Mouse (Mus musculus) forebrain, embryonic 13.5 days (tissue): ENCODE data around the gene Iqsec1. TPM values are rescaled to one million over a fixed set of nuclear protein-coding genes. Genes with fewer than 3 reads are reported as not detected.

ENCODE experiments used
- ATAC-seq: fragments of 200-750 bp; cut with Nextera tagmentation; 2 replicates; pipeline ENCODE4 v1.8.0; 2017
- H3K27ac ChIP-seq: fragments of 300-500 bp; sonication (generic); 2 replicates; pipeline ENCODE4 v1.5.1; 2015; ENCODE audit warnings: inconsistent platforms, mild to moderate bottlenecking, moderate library complexity
- H3K27me3 ChIP-seq: fragments of 300-500 bp; sonication (generic); 2 replicates; pipeline ENCODE4 v1.6.1; 2015; ENCODE audit warnings: mild to moderate bottlenecking, inconsistent platforms
- H3K36me3 ChIP-seq: fragments of 300-500 bp; sonication (generic); 2 replicates; pipeline ENCODE4 v1.6.1; 2015; ENCODE audit warnings: mild to moderate bottlenecking, inconsistent platforms; ENCODE audit not compliant: poor library complexity, severe bottlenecking
- H3K4me1 ChIP-seq: fragments of 300-500 bp; sonication (generic); 2 replicates; pipeline ENCODE4 v1.6.1; 2015; ENCODE audit warnings: inconsistent platforms
- H3K4me2 ChIP-seq: fragments of 300-500 bp; sonication (generic); 2 replicates; pipeline ENCODE4 v1.6.1; 2015; ENCODE audit warnings: inconsistent platforms, mild to moderate bottlenecking, moderate library complexity
- H3K4me3 ChIP-seq: fragments of 300-500 bp; sonication (generic); 2 replicates; pipeline ENCODE4 v1.5.1; 2015; ENCODE audit warnings: mild to moderate bottlenecking, inconsistent platforms
- H3K9ac ChIP-seq: fragments of 300-500 bp; sonication (generic); 2 replicates; pipeline ENCODE4 v1.6.1; 2015; ENCODE audit warnings: mild to moderate bottlenecking, inconsistent platforms
- H3K9me3 ChIP-seq: fragments of 300-500 bp; sonication (generic); replicated peaks from 2 replicates; pipeline ENCODE4 v1.6.1; 2016; ENCODE audit warnings: inconsistent platforms
- WGBS: fragments of 180-500 bp; shearing (Covaris S2); methylation state at CpG from one replicate; pipeline ENCODE4 v1.1.7; 2015; 5-methylcytosine and 5-hydroxymethylcytosine counted together
- polyA plus RNA-seq: library from polyadenylated mRNA; unstranded; fragments of >200 nt; fragmentation: Nextera tagmentation; extraction: Ambion mirVana; gene quantifications from 2 replicates; pipeline ENCODE4 v1.2.1, GENCODE M21; 2015

The Iqsec1 gene
- polyA plus RNA-seq, 1 experiment from 2014 or later = 10.0 TPM

DNA sequence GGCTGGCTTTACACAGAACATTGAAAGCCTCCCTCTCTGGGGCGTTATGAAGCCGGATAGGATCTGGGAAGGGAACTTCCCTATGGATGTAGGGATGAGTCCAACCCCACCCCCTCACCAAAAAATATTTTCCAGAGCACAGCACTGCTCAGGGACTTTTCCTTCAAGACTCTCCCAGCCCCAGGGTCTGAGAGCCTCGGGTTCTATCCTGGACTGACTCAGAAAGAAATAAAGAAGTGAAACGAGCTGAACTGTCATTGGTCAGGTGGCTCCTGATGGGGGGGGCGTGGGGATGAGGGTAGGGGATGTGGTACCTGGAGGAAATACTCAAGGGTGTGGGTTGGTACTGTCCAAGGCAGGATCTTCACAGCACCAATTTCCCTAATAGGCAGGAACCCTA is 231.9 kb downstream of the Iqsec1 start:
- Histone ChIP-seq H3K4me2 (no peak overlapping the region), H3K4me3 (no peak overlapping the region), H3K9me3 (no peaks in the 10 kb centered on the region), H3K36me3 (peaks cover 5% of the 10 kb centered on the region; the same call in 1 of the 2 replicates), H3K27ac (no peak overlapping the region), H3K4me1 (peaks cover 26% of the 10 kb centered on the region), H3K27me3 (no peaks in the 10 kb centered on the region), H3K9ac (no peak overlapping the region)
- ATAC-seq = no peak
- WGBS = 84% methylated on average over 5 of the region's 5 CpGs

DNA sequence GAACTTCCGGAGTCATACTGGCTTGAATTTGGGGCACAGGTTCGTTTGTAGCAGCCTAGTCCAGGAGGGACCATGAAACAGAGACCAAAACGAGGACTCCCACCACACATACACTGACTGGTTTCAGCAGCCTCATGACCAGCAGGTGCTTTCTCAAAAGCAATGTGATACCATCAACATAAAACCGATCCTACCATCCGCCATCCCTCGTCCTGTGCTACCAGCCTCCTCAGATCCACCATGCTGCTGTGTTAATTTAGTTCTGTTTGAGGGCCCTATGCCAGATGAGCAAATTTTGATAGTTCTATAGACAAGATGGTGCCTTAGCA is 232.9 kb downstream of the Iqsec1 start:
- no peak overlapping the region for H3K4me2 ChIP-seq
- H3K9ac ChIP-seq = no peak overlapping the region
- 92% methylated on average over 6 of the region's 6 CpGs for WGBS
- no peak for ATAC-seq
- H3K4me3 ChIP-seq = no peak overlapping the region
- H3K4me1 ChIP-seq = peaks cover 17% of the 10 kb centered on the region
- H3K9me3 ChIP-seq = no peaks in the 10 kb centered on the region
- no peaks in the 10 kb centered on the region for H3K27me3 ChIP-seq
- no peak overlapping the region for H3K27ac ChIP-seq
- peaks cover 5% of the 10 kb centered on the region; the same call in 1 of the 2 replicates for H3K36me3 ChIP-seq

DNA sequence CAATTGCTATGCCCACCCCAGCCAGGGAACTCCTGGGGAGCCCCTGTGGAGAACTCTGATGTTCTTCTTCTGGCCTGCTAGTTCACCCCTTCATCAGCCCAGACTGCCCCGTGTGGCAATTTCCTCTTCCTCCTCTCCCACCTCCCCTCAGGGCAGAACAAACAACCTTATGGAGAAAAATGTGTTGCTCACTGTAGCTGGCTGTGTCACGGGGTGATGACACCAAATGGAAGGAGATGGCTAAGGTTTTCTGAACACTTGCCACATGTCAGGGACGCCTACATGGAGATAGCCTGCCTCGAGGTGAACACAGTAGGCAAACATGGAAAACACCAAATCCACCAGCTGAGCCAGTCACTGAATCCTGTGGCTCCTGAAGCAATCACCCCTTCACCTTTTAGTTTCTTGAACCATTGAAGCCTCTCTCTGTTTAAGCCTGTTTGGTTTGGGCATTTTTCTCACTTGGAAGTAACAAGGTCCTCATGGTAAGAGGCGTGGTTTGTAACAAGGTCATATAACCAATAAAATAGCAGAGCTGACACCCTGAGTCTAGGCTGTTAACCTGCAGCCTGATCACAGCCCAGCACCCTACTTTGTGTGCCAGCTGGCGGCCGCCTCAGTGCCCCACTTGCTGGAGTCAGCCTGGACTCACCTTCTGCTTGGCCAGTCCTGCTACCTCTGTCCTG is 233.4 kb downstream of the Iqsec1 start:
- 87% methylated on average over 7 of the region's 7 CpGs for WGBS

DNA sequence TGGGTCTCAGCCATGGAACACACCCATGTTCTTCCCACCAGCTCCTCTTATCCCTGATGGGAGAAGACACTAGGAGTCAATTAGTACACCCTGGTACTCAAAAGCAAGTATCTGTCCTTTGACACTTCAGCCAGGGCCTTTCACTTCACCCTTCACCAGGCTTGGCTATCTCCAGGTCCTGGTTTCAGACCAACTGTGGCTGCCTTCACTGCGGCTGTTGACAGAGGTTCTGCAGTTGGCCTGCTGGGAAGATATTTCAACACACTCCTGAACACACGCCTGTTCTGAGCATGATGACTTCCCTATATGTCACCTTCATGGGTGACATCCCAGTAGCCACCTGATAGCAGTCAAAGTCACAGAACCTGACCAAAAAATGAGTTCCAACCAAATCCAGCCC is 234.4 kb downstream of the Iqsec1 start:
- no peak overlapping the region for H3K4me2 ChIP-seq
- H3K27me3 ChIP-seq = no peaks in the 10 kb centered on the region
- ATAC-seq = no peak

More for the DNA sequence above, 233.4 kb downstream of the Iqsec1 start:
- Histone ChIP-seq H3K36me3 (peaks cover 5% of the 10 kb centered on the region; the same call in 1 of the 2 replicates), H3K27me3 (no peaks in the 10 kb centered on the region), H3K27ac (no peak overlapping the region), H3K4me3 (no peak overlapping the region), H3K9ac (no peak overlapping the region), H3K9me3 (no peaks in the 10 kb centered on the region), H3K4me1 (peaks cover 12% of the 10 kb centered on the region), H3K4me2 (no peak overlapping the region)
- no peak for ATAC-seq

DNA sequence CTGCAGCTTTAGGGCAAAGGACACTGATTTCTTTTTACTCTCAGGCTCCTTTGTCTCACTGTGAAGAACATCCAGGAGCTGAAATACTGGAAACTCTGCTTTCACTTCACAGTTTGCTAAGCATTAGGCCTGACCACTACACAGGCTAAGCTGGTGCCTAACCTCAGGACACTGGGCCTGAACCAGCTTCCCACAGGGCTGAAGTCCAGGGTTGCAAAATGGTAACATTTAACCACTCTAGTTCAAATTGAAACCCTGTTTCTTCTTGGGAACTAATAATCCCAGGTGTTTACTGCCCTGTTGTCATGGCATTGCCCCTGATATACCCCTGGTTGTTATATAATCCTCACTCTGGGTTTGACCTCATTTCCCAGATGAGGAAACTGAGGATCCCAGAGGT is 234.8 kb downstream of the Iqsec1 start:
- H3K4me2 ChIP-seq = no peak overlapping the region
- H3K27me3 ChIP-seq = no peaks in the 10 kb centered on the region
- no peaks in the 10 kb centered on the region for H3K9me3 ChIP-seq
- H3K36me3 ChIP-seq = peaks cover 4% of the 10 kb centered on the region
- H3K9ac ChIP-seq = no peak overlapping the region
- H3K27ac ChIP-seq = no peak overlapping the region
- H3K4me1 ChIP-seq = no peaks in the 10 kb centered on the region
- no peak for ATAC-seq
- no peak overlapping the region for H3K4me3 ChIP-seq

More for the DNA sequence above, 234.4 kb downstream of the Iqsec1 start:
- no peak overlapping the region for H3K4me3 ChIP-seq
- H3K9me3 ChIP-seq = no peaks in the 10 kb centered on the region
- H3K27ac ChIP-seq = no peak overlapping the region
- no peak overlapping the region for H3K9ac ChIP-seq
- WGBS = 91% methylated on average over 2 of the region's 2 CpGs
- H3K36me3 ChIP-seq = peaks cover 5% of the 10 kb centered on the region
- 0 out of 2 replicates have a peak, but pooled peaks cover 2% of the 10 kb centered on the region for H3K4me1 ChIP-seq

DNA sequence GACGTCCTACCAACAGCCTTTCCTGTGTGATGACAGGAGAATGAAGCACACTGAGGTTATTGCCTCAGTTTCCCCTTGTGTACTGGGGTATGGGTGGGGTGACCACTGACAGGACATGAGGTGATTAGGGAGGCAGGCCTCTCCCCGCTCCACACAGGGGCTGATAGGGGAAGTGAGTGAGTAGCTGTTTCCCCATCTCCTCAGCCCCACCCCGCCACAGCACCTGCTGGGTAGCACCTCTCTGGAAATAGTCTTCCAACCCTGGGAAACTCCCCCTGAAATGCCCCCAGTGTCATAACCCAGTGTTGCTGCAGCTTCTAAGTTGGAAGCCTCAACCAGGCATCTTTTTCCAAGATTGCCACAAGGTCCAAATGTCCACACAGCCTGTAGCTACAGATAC is 236.9 kb downstream of the Iqsec1 start:
- no peak for ATAC-seq
- Histone ChIP-seq H3K4me3 (no peak overlapping the region), H3K9ac (no peak overlapping the region), H3K27ac (no peak overlapping the region), H3K4me1 (peaks cover 6% of the 10 kb centered on the region), H3K9me3 (no peaks in the 10 kb centered on the region), H3K27me3 (no peaks in the 10 kb centered on the region), H3K36me3 (no peaks in the 10 kb centered on the region; the same call in 1 of the 2 replicates), H3K4me2 (no peak overlapping the region)
- 92% methylated on average over 3 of the region's 3 CpGs for WGBS

DNA sequence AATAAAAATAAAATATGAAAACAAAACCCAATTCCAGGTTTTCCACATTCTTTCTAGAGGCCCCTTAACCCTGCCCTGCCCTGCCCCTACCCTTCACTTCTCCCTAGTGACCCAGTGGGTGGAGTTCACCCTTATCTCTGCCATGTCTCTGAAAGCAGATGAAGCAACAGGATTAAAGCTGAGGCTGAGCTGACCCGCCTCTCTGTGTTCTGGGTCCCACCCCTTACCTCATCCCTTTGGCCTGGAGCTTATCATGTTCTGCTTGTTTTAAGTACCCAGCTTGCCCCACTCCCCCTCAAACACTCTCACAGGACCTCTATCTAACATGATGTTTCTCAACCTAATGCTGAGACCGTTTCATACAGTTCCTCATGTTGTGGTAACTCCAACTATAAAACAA is 238.4 kb downstream of the Iqsec1 start:
- no peak overlapping the region for H3K4me3 ChIP-seq
- no peaks in the 10 kb centered on the region for H3K9me3 ChIP-seq
- H3K27ac ChIP-seq = no peak overlapping the region
- H3K27me3 ChIP-seq = no peaks in the 10 kb centered on the region
- H3K36me3 ChIP-seq = no peaks in the 10 kb centered on the region; the same call in 1 of the 2 replicates
- peaks cover 14% of the 10 kb centered on the region for H3K4me1 ChIP-seq
- ATAC-seq = no peak
- H3K4me2 ChIP-seq = no peak overlapping the region
- 65% methylated on average over 2 of the region's 2 CpGs for WGBS
- no peak overlapping the region for H3K9ac ChIP-seq

DNA sequence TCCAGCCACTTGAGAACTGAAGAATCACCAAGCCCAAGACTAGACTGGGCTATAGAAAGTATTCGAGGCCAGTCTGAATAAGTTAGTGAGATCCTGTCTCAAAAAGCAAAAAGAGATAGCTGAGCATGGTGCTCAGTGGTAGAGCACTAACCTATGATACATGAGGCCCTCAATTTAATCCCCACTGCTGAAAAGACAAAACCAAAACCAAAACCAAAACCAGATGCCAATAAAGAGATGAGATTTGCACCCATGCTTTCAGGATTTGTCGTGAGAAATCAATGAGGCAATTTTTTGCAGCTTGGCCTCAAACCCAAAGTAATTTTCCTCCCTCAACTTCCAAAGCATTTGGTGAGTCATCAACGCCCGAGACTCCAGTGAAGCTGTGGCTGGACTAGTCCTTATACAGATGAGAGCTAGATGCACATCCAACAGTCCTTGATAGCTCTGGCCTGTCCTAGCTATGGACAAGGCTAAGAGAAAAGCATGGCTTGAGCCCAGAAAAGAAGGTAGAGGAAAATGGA is 239.0 kb downstream of the Iqsec1 start:
- no peak for ATAC-seq
- Histone ChIP-seq H3K27me3 (no peaks in the 10 kb centered on the region), H3K9ac (no peak overlapping the region), H3K4me1 (peaks cover 14% of the 10 kb centered on the region), H3K36me3 (no peaks in the 10 kb centered on the region; the same call in 1 of the 2 replicates), H3K4me2 (no peak overlapping the region), H3K9me3 (no peaks in the 10 kb centered on the region), H3K4me3 (no peak overlapping the region), H3K27ac (no peak overlapping the region)
- WGBS = 89% methylated on average over 4 of the region's 4 CpGs

DNA sequence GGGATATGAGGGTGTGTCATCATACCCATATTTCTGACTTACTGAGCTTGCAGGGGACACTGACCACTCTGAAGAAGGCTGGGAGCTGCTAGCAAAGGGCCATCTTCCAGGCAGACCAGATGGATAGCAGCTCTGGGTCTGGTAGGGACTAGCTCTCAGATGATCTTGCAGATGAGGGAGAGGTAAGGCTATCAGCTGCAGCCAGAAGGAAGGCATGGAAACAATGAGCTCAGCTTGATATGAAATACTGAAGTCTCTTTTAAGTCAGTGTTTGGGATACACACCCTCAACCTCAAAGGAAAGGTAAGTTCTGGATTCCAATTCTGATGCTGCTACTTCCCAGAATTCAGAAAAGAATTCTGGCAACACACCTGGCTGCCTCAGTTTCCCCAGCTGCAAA is 239.5 kb downstream of the Iqsec1 start:
- H3K36me3 ChIP-seq = no peaks in the 10 kb centered on the region; the same call in 1 of the 2 replicates
- H3K4me3 ChIP-seq = no peak overlapping the region
- H3K9me3 ChIP-seq = no peaks in the 10 kb centered on the region
- peaks cover 14% of the 10 kb centered on the region for H3K4me1 ChIP-seq
- no peak overlapping the region for H3K27ac ChIP-seq
- H3K4me2 ChIP-seq = no peak overlapping the region
- no peak overlapping the region for H3K9ac ChIP-seq
- no peaks in the 10 kb centered on the region for H3K27me3 ChIP-seq
- no peak for ATAC-seq

DNA sequence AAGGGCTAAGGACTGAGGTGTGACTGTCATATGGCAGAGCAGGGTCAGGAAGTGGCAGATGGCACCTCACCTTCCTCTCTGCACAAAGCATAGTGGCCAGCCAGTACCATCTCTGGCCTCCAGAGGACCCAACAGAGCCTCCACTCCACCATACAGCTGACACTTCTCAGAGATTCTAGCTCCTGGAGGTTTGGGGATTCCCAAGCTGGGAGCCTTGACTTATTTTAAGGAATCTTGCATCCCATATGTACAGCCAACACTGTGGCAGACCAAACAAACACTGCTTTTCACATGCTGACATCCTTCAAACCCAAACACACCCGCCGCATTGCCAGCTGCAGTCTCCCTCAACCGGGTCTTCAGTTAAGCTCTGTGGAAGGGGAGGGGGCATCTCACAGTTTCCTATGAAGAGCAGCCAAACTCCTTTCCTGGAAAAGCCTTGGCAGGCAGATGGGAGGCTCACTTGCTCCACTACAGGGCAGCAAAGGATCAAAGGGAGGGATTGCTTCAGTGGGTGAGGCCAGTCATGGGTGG is 242.1 kb downstream of the Iqsec1 start:
- H3K9me3 ChIP-seq = no peaks in the 10 kb centered on the region
- ATAC-seq = peak; percentile 83
- no peak overlapping the region for H3K4me2 ChIP-seq
- H3K27me3 ChIP-seq = no peaks in the 10 kb centered on the region
- 45% methylated on average over 3 of the region's 3 CpGs for WGBS
- H3K9ac ChIP-seq = 0 out of 2 replicates have a peak overlapping the region, but pooled peaks have one; percentile 5
- peak overlapping the region; percentile 35; the same call in 1 of the 2 replicates for H3K27ac ChIP-seq
- no peak overlapping the region for H3K4me3 ChIP-seq
- H3K4me1 ChIP-seq = peaks cover 14% of the 10 kb centered on the region
- H3K36me3 ChIP-seq = no peaks in the 10 kb centered on the region; the same call in 1 of the 2 replicates

DNA sequence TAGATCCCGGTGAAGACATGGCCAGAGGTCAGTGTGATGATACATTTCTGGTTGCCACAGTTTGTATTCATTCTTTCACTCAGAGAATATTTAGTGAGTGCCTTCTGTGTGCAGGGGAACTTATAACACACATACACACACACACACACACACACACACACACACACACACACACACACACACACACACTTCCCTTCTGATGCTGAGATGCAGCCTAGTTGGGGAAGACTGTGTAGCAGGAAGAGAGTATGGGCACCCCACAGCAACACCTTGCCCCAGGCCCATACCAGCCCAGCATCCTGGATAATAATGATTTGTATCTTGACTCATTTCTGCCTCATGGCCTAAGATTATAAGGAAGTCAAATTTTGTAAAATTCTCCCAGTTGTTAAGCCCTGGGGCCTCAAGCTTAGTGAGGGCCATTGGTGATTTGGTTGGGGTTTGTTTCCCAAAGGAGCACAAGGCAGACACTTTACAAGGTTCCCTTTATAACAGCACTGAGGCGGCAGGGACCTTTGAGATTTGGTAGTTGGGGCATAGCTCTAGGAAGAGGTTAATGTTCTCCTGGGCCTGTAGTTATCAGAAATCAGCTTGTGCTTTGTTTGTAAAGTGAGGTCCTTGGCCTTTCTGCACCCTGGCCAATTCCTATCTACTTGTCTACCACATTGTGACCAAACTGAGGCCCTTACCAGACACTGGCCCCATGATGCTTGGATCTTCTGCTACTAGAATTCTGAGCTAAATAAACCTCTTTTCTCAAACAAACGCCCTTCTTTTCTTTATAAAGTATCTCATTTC is 242.9 kb downstream of the Iqsec1 start:
- Histone ChIP-seq H3K27me3 (no peaks in the 10 kb centered on the region), H3K9ac (no peak overlapping the region), H3K4me3 (no peak overlapping the region), H3K36me3 (no peaks in the 10 kb centered on the region; the same call in 1 of the 2 replicates), H3K27ac (no peak overlapping the region), H3K4me2 (no peak overlapping the region), H3K9me3 (no peaks in the 10 kb centered on the region), H3K4me1 (peaks cover 14% of the 10 kb centered on the region)
- ATAC-seq = no peak
- WGBS = 78% methylated on average over 3 of the region's 3 CpGs

DNA sequence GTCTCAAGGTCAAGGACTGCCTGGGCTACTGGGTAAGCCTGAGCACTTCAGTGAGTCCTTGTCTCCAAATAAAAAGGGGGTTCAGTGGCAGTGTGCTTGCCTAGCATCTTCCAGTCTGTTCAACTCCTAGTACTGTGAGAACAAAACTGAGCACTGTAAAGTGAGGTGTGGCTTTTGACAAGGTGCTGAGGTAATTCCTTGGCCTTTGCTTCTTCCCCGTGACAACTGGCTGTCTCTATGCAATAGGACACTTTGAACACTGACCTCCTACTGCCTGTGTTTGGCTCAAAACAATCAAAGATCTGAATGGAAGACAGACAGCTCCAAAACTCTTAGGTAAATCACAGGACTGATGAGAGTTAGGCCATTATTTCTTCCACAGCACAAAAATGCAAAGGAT is 246.0 kb downstream of the Iqsec1 start:
- no peak for ATAC-seq
- no peaks in the 10 kb centered on the region for H3K36me3 ChIP-seq
- H3K9ac ChIP-seq = no peak overlapping the region
- H3K4me2 ChIP-seq = no peak overlapping the region
- H3K4me1 ChIP-seq = peaks cover 15% of the 10 kb centered on the region
- H3K4me3 ChIP-seq = no peak overlapping the region
- 50% methylated on average over 1 of the region's 1 CpGs for WGBS
- H3K9me3 ChIP-seq = no peaks in the 10 kb centered on the region
- no peaks in the 10 kb centered on the region for H3K27me3 ChIP-seq
- H3K27ac ChIP-seq = no peak overlapping the region
